Mouse (Mus musculus) small intestine, adult 2 months (tissue): ENCODE data around the gene Rab3il1.

Source experiments
- CTCF ChIP-seq: fragments of 200-500 bp; IDR thresholded peaks from 2 replicates; pipeline ENCODE4 v1.5.1; 2012; ENCODE audit warnings: low read depth, mild to moderate bottlenecking, control low read depth, inconsistent platforms, low read length, moderate library complexity, mixed read lengths; ENCODE audit not compliant: insufficient replicate concordance, insufficient read length; ENCODE audit errors: extremely low read depth
- POLR2A ChIP-seq: fragments of 200-500 bp; IDR thresholded peaks from 2 replicates; pipeline ENCODE4 v1.6.1; 2012; ENCODE audit warnings: low read depth, mild to moderate bottlenecking, control low read depth, inconsistent platforms, low read length, moderate library complexity

DNA sequence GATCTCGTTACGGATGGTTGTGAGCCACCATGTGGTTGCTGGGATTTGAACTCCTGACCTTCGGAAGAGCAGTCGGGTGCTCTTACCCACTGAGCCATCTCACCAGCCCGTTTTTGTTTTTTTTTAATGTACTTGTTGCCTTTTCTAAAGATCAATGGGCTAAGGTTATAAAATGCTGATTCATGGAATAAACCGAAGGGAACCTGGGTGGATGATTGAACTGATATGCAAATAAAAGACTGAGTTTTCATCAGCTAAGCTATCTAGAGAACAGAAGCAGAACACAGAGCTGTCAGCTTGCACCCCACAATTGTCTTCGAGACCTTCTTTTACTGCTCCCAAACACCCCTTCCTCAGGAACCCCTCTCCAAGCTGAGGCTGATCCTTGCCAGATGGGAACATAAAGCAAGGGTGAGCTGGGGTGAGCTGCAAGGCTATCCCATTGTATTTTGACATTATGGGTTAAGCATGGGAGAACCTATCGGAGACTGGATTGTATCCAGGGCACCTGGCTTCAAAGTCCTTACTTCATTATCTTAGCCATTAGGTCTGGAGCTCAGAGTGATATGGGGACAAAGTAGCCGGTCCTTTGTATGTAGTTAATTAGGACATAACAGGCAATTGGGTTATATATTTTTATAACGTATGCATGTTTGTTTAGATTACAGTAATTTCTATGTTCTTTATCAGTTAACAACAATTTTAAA is 33.2 kb upstream of the Rab3il1 start:
- no peak for TF ChIP-seq POLR2A
- no peak for TF ChIP-seq CTCF
